Mouse (Mus musculus) lung, embryonic 15.5 days (tissue): Measurements from ENCODE around the gene Olfr1339. TPM values are rescaled to one million over a fixed set of nuclear protein-coding genes. Genes with fewer than 3 reads are reported as not detected.

Experiments used
- ATAC-seq: fragments of 200-750 bp; cut with Nextera tagmentation; 2 replicates; pipeline ENCODE4 v1.8.0; 2017; ENCODE audit warnings: moderate number of reproducible peaks, borderline replicate concordance; ENCODE audit not compliant: low FRiP score, low TSS enrichment; ENCODE audit errors: extremely low read depth
- H3K27ac ChIP-seq: fragments of 300-500 bp; sonication (generic); 2 replicates; pipeline ENCODE4 v1.5.1; 2015; ENCODE audit warnings: moderate library complexity, mild to moderate bottlenecking, inconsistent platforms
- H3K27me3 ChIP-seq: fragments of 300-500 bp; sonication (generic); 2 replicates; pipeline ENCODE4 v1.6.1; 2015; ENCODE audit warnings: inconsistent platforms
- H3K36me3 ChIP-seq: fragments of 300-500 bp; sonication (generic); 2 replicates; pipeline ENCODE4 v1.6.1; 2015; ENCODE audit warnings: inconsistent platforms
- H3K4me1 ChIP-seq: fragments of 300-500 bp; sonication (generic); 2 replicates; pipeline ENCODE4 v1.6.1; 2015; ENCODE audit warnings: inconsistent platforms
- H3K4me2 ChIP-seq: fragments of 300-500 bp; sonication (generic); 2 replicates; pipeline ENCODE4 v1.6.1; 2015; ENCODE audit warnings: inconsistent platforms, mild to moderate bottlenecking, moderate library complexity
- H3K4me3 ChIP-seq: fragments of 300-500 bp; sonication (generic); 2 replicates; pipeline ENCODE4 v1.5.1; 2015; ENCODE audit warnings: mild to moderate bottlenecking, inconsistent platforms
- H3K9ac ChIP-seq: fragments of 300-500 bp; sonication (generic); 2 replicates; pipeline ENCODE4 v1.6.1; 2015; ENCODE audit warnings: inconsistent platforms
- H3K9me3 ChIP-seq: fragments of 300-500 bp; sonication (generic); 2 replicates; pipeline ENCODE4 v1.6.1; 2016; ENCODE audit warnings: inconsistent platforms
- WGBS: fragments of 180-500 bp; shearing (Covaris S2); methylation state at CpG from one replicate; pipeline ENCODE4 v1.1.7; 2015; 5-methylcytosine and 5-hydroxymethylcytosine counted together
- polyA plus RNA-seq: library from polyadenylated mRNA; unstranded; fragments of >200 nt; fragmentation: Nextera tagmentation; extraction: Ambion mirVana; gene quantifications from 2 replicates; pipeline ENCODE4 v1.2.1, GENCODE M21; 2015

Gene Olfr1339
- polyA plus RNA-seq, 1 experiment from 2014 or later = not detected

DNA sequence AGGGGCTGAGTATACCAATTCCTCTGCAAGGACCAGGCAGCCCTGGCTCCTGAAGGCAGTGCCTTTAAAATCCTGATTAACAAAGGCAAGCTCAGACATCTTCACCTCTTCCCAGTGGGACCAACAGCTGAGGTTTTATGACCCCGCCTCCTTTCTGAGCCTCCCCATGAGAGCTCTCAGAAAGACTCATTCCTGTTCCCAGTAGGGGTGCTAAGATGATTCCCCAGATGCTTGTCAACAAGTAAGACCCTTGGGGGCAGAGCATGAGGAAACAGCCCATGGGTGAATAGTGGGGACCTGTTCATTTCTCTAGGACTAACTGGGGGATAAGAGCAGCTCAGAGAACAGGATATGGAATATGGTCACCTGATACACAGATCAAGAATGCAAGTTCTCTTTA lies 26.7 kb downstream of the Olfr1339 start, which contains the start of gene Olfr1338:
TSS of gene Olfr1338 (minus strand) at position 101 of the 400 bp plus-strand sequence.
- no peaks in the 10 kb centered on the region for H3K4me1 ChIP-seq
- no peak within 1 kb of the TSS for H3K4me2 ChIP-seq
- WGBS = 74% methylated on average over 1 of the region's 1 CpGs
- H3K36me3 ChIP-seq = no peaks in the 10 kb centered on the region
- H3K9ac ChIP-seq = no peak within 1 kb of the TSS
- no peaks in the 10 kb centered on the region for H3K27me3 ChIP-seq
- H3K27ac ChIP-seq = no peak within 1 kb of the TSS
- no peaks in the 10 kb centered on the region for H3K9me3 ChIP-seq
- H3K4me3 ChIP-seq = no peak within 1 kb of the TSS
- ATAC-seq = no peak

GRCm38 (mm10) chr4:118782486-118782885 lies 50.5 kb downstream of the Olfr1339 start, which contains the start of gene Olfr1337:
Gene Olfr1337 (minus strand): TSS chr4:118782586.
- Histone ChIP-seq H3K9ac (no peak within 1 kb of the TSS), H3K4me1 (no peaks in the 10 kb centered on the region), H3K27me3 (no peaks in the 10 kb centered on the region), H3K9me3 (no peaks in the 10 kb centered on the region), H3K27ac (no peak within 1 kb of the TSS), H3K4me2 (no peak within 1 kb of the TSS), H3K36me3 (no peaks in the 10 kb centered on the region), H3K4me3 (no peak within 1 kb of the TSS)
- ATAC-seq = no peak
- 75% methylated on average over 2 of the region's 2 CpGs for WGBS

Other genes starting within 250 kb of the Olfr1339 start
- 85.6 and 86.1 TPM in 2 replicates for gene Tie1, start 242.1 kb upstream of the Olfr1339 start, polyA plus RNA-seq
- gene 2610528J11Rik, start 205.2 kb upstream of the Olfr1339 start, polyA plus RNA-seq = 12.9 and 13.1 TPM in 2 replicates
- 5.8 and 6.3 TPM in 2 replicates for gene Tmem125, start 188.1 kb upstream of the Olfr1339 start, polyA plus RNA-seq
- 0.55 and 0.64 TPM in 2 replicates for gene Cfap57, start 111.4 kb upstream of the Olfr1339 start, polyA plus RNA-seq
- 123 and 124 TPM in 2 replicates for gene Ebna1bp2, start 111.4 kb upstream of the Olfr1339 start, polyA plus RNA-seq
- gene Olfr62, start 73.2 kb upstream of the Olfr1339 start, polyA plus RNA-seq = not detected in 2 replicates
- gene Olfr1342, start 39.4 kb upstream of the Olfr1339 start, polyA plus RNA-seq = 0.69 and 0.78 TPM in 2 replicates
- not detected in 2 replicates for gene Olfr1341, start 28.7 kb upstream of the Olfr1339 start, polyA plus RNA-seq
- not detected in 2 replicates for gene Olfr1340, start 12.0 kb upstream of the Olfr1339 start, polyA plus RNA-seq
- gene Olfr1338, start 26.6 kb downstream of the Olfr1339 start, polyA plus RNA-seq = not detected in 2 replicates
- not detected in 2 replicates for gene Olfr1337, start 50.4 kb downstream of the Olfr1339 start, polyA plus RNA-seq
- not detected in 2 replicates for gene Olfr1335, start 77.8 kb downstream of the Olfr1339 start, polyA plus RNA-seq
- not detected in 2 replicates for gene Olfr1333, start 104.1 kb downstream of the Olfr1339 start, polyA plus RNA-seq
- not detected in 2 replicates for gene Olfr1331, start 132.5 kb downstream of the Olfr1339 start, polyA plus RNA-seq
- not detected in 2 replicates for gene Olfr1330, start 156.4 kb downstream of the Olfr1339 start, polyA plus RNA-seq
- not detected in 2 replicates for gene Olfr1329, start 185.3 kb downstream of the Olfr1339 start, polyA plus RNA-seq
- gene Olfr1328, start 206.4 kb downstream of the Olfr1339 start, polyA plus RNA-seq = not detected in 2 replicates
- not detected in 2 replicates for gene Lao1, start 229.4 kb downstream of the Olfr1339 start, polyA plus RNA-seq